Mouse (Mus musculus): ENCODE results near the gene Cxcl13. TPM values are rescaled to one million over a fixed set of nuclear protein-coding genes. Genes with fewer than 3 reads are reported as not detected.
"Not testable (repeated sequence)": the region's sequence is repeated elsewhere in the genome, so short reads cannot be mapped to it uniquely, and the experiment has no call there.

Gene Cxcl13
- total RNA-seq (2021) = 1.4 and 15.9 TPM in 2 replicates
- long read RNA-seq, experiment 1 = 0 reads
- long read RNA-seq, experiment 2 = 0 reads

DNA sequence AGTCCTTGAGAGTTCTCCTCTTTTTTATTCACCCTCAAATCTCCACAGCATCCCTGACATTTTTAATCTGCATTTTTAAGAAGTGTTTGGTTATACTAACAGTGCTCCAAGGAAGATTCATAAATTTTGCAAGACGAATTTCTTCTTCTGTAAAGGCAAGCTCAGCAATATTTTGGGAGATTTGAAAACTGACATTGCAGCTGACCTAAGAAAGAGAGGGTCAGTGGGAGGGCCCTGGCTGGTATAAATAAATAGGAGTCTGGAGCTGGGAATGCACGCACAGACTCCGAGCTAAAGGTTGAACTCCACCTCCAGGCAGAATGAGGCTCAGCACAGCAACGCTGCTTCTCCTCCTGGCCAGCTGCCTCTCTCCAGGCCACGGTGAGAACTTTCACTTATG, at the start of gene Cxcl13:
Cxcl13 (plus strand) TSS at position 301 of the 400 bp plus-strand sequence.
- DNase-seq = no peak

DNA sequence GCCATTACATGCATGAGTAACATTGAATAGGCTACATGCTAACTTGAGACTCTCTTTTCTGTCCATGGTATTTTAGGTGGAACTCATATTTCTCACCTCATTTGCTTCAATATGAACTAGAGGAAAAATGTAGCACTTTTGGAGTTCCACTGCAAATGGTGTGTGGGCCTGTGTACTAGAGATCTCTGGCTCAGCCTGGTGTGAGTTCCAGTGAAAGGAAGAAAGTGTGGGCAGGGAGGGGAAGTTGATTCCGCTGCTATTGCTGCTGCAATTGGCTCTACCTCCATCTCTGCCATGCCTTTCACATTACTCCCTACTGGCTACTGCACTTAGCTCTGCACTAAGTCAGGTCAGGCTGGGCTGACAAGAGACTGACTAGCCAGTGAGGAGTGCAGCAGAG, 45.7 kb upstream of the Cxcl13 start:
- DNase-seq = no peak

DNA sequence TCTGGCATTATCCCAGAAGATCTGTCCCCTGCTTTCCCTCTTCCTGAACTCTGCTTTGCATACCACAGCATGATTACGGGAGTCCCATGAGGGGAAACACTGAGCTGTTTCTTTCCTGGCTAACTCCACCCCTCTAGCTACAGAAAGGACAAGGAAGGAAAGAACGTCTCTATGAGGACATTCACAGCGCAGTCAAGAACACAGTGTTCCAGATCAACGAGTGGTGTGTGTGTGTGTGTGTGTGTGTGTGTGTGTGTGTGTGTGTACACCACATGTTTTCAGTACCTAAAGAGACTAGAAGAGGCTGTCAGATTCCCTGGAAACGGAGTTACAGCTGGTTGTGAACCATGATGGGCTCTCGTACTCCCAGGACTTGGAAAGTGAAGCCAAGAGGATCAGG, 38.3 kb upstream of the Cxcl13 start:
- DNase-seq = no peak

DNA sequence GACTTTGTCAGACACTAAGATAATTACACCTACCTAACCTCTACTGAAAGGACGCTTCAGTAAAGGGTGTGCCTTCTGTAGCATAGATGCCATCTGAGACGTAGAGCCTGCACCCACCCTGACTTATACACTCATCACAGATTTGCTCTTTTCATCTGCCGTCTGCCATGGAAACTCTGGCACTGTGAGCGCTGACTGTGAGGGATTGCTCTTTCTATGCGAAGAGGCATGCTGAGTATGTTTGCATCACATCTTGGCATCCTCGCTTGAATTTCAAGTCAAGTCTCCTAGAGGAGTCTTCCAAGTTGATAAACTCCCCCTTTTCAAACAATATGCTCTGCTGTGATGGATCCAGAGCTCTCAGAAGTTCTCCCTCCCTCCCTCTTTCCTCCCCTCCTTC, 32.7 kb upstream of the Cxcl13 start:
- no peak for DNase-seq

DNA sequence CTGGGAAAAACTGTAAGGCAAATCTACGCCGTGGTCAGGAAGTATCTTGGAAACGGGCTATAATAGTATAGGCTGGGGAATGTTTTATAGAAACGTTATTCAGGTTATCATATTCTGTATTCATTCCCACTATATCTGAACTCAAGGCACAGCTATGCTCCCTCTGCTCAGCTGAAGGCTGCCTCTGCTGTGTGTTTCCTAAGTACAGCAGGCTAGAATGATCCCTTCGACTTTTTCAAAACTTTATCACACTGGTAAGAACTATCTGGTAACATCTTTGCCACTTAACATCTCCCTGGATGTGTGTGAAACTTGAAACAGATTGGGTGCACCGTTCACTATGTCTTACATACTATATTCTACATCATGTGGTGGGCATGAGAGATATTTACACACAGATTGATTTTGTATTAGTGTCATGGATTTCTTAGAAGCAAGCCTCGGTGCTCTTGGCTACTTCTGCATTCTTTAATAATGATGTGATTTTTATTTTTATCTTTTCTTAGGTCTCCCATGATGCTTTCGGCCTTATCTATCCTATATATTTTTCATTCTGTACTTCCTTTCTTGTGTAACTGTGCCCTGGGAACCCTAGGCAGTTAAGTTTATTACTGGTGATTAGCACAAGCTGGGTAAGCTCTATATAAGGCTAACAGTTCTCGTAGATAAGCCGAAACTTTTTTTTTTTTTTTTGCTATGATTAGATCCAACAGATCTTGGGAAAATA, 31.4 kb upstream of the Cxcl13 start:
- no peak for DNase-seq

DNA sequence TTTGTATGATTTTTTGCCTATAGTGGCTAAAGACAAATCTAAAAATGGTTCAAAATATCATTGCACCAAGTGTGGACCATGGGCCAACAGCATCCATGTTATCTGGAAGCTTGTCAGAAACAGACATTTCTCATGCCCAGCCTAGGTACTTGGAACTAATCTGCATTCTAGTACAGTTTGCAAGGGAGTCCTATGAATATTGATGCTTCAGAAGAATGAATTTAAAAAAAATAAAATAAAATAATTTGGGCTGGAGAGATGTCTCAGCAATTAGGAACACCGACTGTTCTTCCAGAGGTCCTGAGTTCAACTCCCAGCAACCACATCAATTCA, 30.9 kb upstream of the Cxcl13 start:
- DNase-seq = no peak

DNA sequence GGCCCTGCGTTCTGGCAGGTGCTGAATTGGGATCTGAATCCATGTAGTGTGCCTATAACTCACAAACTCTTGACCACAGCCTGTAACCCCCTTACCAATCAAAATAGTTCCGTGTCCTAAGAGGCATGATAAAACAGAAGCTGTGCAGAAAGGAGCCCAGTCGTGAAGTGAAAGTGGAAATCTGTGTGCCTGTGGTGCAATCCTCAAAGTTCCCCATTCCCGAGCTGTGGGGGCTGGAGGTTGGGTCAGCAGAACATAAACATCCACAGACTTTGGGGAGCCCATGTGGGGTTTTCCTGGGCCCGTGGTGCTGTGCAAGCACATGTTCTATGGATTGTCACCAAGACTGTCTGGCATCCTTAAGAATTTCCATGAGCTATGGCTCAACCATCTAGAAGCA, 21.7 kb upstream of the Cxcl13 start:
- DNase-seq = no peak

DNA sequence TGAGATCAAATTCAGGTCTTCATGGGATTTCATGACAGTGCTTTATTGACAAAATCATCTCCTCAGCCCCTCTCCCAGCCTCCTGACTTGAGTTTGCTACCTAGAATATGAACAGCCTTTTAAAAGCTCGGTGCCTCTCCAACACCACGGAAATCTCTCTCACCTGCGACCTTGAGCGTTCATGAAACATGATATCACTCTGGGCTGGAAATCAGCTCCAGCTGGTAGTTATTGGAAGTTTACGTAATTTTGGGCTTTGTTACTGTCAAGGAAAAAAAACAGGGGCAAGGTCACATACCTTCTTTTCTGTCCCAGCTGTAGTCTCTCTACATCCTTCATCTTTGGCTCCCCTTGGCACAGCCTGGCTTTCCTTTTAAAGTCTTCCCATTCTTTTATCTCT, 20.7 kb upstream of the Cxcl13 start:
- DNase-seq = no peak

DNA sequence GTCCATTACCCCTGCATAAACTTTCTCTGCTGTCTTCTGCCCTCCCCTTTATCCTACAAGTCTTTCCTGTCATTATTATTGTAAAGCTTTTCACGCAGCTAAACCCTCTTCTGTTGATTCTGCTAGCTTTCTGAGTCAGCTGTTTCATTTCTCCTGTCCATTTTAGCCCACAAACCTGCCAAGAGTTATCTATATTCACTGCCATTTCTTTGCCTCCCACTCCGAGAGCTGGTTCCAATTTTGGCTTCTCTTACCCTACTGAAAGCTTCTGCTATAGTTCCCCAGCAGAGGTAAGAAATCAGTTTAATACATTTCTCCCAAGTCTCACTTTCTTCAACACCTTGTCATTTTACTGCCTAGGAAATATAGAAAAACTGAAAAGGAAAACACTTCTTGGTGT, 19.6 kb upstream of the Cxcl13 start:
- no peak for DNase-seq

DNA sequence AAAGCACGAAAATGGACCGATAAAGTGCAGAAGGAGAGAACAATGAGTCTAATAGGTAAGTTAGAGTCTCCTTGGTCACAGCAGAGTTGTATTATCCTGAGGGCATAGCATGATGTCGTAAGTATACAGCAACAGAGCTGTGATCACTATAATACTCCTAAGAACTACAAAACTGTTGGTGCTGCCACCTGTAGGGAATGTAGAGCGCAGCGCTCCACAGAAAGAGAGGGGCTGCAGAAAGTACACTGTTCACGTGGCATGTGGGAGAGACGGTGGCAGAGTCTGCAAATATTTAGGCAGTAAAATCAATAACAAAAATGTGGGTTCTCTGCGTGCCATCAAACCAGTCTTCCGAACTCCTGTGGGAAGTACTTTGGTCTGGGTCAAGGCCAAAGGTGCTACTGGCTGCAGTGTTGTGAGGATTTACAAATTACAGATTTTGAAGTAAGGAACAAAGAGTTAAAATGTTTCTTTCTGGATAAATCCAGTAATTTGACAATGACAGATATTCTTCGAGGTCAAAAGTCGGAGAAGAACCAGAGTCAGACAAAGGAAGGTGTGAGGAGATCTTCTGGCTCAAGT, 18.6 kb upstream of the Cxcl13 start:
- DNase-seq = no peak

DNA sequence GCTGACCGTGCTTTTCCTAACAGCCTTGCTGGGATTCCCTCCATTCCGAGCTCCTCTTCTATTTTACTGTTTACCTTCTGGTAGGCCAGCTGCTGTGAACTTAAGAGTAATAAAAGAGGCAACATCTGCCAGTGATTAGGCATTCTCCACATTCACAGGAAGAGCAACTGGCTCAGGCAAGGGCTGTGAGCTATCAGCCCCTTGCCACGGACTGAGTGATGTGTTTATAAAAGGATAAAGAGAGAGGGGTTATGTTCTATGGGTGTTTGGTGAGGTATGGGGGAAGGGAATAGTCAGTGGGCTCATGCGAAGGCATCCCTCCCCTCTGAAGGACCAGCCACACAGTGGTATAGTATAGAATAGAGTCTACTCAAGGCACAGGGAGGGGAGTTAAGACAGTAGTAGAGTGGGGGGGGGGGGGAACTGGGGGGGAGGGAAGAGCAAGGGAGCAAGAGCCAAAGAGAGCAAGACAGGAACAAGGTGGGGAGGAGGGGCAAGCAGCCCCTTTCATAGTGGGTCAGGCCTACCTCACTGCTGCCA, 16.0 kb upstream of the Cxcl13 start:
- no peak for DNase-seq

DNA sequence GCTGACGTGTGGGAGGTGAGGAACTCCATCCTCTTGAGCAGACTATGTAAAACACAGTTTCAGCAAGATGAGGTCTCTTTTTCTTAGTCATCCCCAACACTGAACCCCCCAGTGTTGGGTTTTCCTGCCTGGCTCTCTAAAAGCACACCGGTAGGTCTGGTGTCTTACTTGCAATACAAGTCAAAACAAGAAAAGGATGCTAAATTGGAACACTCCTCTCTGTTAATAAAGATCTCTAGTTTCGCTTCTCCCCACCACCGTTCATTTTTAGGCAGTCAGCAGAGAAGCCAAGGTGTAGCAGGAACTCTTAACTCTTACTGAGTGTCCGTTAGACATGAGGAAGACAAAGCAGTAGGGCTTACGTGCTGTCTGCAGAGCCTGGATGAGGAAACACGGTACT, 15.2 kb upstream of the Cxcl13 start:
- no peak for DNase-seq

DNA sequence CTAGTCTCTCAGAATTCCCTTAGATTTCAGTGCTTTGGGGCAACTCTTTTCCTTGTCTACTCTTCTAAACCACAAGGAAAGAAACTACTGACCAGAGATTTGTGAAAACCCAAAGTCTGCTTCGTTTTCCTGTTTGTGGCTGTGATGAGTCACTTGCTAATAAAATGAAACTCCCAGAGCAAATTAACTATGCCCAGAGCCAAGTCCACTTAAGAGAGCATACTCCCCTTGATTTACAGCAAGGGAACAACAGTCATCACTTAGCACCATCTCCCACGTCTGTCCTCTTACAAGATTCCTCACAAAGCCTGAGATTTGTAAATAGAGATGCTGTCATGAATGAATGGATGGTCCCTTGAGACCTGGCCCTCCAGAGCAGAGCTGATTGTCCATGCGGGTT, 11.6 kb upstream of the Cxcl13 start:
- DNase-seq = no peak

DNA sequence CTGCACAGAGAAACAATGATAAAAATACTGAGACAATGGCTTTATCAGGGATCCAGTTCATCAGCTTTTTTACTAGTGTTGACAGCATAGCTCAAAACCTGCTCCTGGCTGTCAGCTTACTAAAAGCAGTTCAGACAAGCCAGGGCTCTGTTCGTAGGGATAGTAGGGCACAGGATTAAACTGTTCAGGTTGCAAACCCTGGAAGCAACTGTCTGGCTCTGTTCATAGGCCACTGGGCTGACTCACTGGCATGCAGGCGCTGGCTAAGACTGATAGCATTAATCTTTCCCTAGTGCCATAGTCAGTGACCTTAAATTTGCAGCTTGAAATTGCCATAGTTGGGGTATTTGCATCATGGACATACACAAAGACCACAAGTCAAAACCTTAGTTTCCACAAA, 10.4 kb upstream of the Cxcl13 start:
- DNase-seq = peak; percentile 23

DNA sequence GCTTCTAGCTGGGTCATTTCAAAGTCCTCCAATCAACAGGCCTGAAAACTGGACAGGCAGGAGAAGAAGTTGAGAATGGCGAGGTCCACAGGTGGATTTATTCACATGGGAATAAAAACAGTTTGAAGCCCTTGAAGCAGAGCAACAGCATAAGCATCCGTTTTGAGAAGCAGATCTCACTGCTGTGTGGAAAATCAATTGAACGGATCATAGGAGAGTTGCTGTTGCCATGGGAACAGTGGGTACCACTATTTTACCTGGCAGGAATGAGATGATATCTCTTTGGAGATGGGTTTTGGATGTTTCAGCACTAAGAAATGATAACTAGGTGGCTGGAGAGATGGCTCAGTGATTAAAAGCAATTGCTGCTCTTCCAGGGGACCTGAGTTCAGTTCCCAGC, 8.1 kb upstream of the Cxcl13 start:
- no peak for DNase-seq

DNA sequence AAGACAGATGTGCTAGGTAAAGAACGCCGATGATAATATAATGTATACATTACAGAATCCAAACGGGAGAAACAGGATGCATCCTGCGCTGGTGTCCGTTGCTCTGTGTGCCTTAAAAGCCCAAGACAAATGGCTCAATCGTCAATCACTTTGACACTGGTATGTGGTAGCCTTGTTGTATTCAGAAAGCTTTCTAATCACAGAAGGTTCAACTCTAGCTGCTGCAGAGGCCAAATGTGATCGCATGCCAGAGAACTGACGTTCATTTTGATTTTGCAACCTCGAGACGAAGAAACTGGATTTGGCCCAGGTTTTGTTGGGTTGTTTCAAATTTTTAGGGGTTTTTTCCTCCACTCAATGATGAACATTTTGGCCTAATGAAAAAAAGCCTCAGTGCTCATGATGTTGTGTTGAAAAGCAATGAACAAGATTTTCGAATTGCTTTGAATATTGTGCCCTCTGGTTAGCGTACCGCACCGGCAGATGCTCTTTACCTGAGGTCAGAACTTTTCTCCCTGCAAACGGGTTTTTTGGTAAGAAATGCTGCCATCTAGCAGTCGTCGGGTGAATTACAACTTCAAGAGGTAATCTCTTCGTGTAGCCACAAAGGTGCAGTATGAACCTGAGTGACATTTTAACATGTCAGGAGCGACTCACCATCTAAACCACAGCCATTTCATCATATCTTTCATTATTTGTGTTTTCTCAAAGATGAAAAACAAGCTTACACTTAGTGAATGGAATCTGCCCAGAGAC, 6.6 kb upstream of the Cxcl13 start:
- peak; percentile 65 for DNase-seq

DNA sequence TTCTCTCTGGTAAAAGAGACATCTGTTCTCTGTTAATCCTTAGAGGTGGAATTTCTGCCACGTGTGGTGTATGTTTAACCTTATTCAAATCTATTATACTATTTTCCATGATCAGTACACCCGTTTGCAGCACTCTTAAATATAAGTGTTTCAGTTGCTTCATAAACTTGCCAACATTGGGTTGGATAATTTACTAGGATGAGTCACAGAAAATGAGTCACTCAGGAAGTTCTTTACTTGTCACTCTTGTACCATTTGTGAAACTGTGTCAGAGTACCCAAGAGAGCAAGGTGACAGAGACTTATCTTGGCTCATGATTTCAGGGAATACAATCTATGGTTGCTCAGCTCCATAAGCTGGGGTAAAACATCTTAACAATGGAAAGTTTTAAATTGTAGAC, 8.2 kb downstream of the Cxcl13 start:
- DNase-seq = no peak

DNA sequence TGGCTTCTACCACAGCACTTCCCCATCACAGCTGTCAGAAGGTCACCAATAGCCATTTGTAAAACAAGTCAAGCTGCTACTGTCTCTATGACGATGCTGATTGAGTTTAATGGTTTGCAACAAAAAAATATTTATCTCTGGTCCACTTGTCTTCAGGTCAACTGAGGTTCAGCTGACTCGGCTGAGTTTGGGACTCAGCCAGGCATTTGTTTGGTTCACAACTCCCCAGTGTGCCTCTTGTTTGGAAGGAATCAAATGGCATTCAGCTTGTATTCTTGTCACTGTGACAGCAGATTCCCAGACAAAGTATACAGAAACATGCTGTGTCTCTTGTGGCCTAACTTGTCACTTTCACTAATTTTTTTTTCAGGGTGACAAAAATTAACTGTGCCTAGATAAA, 9.9 kb downstream of the Cxcl13 start:
- DNase-seq = no peak

DNA sequence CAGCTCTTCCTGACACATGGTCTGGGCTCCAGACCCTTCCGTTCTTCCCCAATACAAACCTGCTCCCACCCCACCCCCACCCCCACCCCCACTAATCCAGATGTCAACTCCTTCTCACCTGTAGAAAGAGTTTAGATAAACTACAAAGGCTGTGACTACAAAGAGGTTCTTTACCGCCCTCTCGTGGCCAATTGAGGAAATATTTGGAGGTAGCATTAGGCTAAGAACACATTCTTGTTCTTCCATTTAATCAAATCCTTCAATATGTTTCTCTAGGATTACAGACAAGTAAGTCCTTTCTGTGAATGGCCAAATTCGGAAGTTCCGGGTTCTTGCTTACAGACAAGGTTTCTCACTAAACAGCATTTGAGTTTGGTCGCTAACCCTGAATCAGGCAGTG, 14.1 kb downstream of the Cxcl13 start:
- DNase-seq = peak; percentile 70

DNA sequence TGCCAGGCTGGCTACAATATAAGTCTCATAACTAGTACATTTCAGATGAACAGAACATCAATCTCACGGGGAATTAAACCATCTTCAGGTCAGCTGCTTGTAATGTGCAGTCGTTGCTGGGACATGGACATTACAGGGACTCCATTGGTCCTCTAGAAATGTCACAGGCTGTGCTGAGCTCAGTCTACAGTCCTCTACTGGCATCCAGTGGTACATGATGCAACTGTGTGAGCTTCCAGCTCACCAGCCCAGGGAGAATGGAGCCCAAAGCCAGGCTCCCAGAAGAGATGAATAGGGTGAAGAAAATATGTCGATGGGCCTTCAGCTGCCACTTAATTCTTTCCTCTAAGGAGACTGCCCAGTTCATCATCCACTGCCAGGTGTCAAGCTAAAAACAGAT, 15.5 kb downstream of the Cxcl13 start:
- no peak for DNase-seq

DNA sequence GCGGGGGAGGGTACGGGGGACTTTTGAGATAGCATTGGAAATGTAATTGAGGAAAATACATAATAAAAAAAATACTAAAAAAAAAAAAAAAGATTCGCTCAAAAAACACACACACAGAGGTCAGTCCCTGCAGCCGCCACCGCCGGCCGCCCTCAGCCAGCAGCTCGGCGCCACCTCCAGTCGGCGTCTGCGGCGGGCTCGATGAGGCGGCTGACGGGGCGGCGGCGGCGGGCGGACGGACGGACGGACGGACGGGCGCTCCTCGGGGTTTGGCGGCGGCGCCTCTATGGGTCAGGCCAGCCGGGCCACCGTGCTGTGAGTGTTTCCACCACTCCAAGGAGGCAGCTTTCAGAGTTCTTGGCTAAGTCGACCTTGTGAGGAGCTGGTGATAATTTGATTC, 17.1 kb downstream of the Cxcl13 start:
- not testable (repeated sequence) for DNase-seq

DNA sequence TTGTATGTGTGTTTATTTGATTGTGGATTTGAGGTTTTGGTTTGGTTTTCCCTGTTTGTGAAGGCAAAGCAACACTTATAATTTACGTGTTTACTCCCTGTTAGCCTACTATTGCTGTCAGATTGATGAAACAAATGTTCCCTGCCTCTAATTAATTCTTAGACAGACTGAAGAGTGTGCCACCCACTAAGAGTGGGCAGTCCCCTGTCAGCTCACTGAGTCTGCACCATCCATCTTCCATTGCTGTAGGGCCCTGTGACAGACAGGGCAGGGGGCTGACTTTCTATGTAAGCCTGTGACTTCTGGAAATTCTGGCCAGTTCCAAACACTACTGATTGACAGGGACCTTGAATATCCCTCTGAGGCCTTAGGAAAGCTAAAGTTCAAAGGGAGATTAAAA, 19.5 kb downstream of the Cxcl13 start:
- no peak for DNase-seq

DNA sequence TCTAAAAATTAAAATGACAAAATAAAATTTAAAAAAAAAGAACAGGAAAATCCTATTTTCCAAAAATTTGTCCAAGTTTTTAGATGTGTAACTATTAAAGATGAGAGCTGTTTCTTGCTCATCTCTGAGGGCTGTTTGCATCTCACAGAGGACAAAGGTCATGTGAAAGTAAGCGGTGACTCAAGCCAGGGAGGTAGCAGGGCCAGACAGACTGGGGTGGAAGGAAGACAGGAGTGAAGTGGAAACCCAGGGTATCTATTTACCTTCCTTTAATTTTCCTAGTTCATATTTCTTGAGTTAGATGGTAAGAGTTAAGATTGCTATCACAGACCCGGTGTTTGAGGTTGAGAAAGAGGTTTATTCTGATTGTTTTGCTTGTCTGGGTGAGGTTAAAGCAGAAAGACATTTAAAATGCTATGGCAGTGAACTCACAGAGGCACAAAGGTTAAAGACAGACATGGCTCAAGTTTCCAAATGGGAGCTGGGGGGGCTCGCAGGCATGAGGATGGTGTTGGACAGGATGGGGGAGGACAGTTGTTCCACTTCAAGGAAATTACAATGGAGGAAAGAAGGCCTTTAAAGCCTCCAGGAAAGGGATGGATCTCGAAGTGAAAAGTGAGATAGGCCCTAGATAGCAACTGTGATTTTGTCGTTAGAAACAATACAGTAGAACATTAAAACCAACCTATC, 27.2 kb downstream of the Cxcl13 start:
- no peak for DNase-seq

All from adrenal gland, postnatal 14 days (tissue).